Mouse (Mus musculus): Measurements from ENCODE around the gene Ddit4.

DNA sequence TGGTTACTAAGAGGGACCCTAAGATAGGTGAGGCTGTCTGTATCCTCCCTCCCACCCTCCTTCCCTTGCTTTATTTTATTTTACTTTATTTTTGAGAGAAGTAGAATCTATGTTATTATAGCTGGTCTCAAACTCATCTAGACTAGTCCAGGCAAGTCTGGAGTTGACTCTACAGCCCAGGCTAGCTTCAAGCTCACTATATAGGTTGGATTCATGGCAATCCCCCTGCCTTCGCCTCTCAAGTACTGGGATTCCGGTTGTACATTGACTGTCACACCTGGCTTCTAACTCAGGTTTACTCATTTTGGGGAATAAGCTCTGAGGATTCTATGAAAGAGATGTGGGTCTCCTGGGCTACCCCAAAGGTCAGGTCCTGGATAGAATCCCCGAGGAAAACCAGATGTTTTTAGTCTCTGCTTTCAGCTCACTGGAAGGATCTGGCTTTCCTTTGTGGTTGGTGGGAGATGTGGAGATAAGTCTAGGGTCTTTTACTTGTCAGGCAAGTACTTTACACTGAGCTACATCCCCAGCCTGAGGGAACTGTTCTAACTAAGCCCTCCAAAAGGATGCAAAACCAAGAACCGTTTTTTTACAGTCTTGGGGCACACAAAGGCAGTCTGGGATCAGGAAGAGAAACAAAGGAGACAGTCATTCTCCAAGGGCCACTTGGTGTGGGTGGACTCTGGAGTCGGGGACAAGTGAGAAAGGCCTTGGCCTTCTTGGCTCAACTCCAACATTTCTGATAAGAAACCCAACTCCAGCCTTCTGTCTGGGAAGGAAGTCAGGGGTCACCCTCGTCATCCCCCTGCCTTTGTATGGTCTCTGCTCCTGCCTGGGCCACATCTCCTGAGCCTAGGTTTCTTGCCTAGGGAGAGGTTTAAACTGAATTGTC lies 3.0 kb downstream of the Ddit4 start:
- TF ChIP-seq CTCF (IDR thresholded peaks at IDR 0.05; ENCODE audit: low read depth) (no peak), EP300 (IDR thresholded peaks at IDR 0.05; ENCODE audit: low read depth) (peak; percentile 27; the same call in 1 of the 2 replicates)
